Mouse (Mus musculus): ENCODE measurements around the gene Akt3.

Akt3 gene

DNA sequence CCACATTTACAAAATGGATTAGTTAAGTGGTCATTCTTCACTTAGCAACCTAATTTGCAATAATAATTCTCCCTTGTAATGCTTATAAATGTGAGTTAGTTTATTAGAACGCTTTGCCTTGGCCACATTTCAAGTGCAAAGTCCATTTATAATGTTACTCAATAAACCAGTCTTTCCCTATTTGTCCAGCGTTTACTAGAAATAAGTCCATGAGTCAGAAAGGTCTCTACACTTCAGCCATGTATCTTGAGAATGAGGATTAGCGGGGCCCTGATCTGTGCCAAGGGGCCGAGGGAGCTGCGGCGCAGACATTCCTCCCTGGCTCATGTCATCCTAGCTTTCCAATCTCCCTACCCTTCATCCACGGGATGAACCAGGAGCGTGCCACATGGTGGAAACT lies 275.3 kb downstream of the Akt3 start:
- no peak for DNase-seq (ENCODE audit: low read depth)

DNA sequence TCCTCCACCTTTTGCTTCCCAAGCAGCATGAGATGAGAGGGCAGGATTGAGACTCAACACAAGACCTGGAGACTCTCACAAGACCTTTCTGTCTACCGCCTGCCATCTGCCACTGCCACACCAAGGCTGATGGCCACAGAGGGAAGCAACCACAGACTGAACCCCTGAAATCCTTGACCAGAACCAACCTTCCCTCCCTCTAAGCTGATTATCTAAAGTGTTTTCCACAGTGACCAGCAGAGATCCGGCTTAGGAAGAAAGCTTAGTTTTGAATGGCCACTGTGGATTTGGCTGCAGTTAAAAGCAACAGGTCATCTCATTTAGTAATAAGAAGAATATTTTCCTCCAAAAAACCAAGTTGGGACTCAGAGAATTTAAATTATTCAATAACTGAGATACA lies 276.5 kb downstream of the Akt3 start:
- no peak for DNase-seq (ENCODE audit: low read depth)

DNA sequence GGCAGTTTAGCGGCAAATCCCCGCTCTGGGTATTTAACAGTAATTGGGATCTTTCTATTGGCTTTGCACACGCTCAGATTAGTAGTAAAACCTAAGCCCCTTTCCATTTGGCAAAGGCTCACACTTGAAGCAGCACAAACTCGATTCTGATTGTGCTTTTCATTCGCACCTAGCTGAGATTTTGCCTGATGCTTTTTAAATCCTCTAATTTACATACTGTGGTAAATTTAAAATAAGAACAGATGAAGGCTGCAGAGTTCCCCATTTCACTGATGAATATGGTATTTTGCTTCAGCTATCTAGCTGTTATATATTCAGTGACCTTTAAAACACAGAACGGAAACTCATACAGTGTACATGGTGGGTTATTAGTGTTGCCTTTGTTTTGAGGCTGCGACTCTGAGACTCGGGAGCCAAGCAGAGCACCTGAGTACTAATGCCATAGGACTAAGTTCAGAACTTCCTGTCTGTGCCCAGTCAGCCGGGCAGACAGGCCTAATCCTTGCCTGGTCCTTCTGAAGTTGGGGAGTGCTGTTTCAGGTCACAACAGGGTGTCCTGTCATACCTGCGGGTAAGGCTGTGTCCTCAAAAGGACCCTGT lies 277.1 kb downstream of the Akt3 start:
- no peak for DNase-seq (ENCODE audit: low read depth)

DNA sequence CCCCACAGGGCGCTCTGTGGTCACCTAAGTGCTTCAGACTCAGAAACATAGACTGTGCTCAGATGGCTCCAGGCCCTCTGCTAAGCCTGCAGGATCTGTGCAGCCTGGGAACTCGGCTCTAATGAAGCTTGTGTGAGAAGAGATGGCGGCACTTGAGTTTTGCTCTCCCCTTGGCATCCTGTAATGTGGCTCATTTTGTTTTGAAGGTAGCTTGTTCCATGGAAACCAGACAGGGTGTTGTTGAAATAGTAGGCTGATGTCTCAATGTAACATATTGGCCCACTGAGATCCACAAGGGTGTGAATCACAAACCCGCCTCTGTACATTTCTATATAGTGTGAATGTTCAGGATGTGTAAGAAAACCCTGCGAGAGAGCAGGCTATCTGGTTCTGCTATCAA lies 277.9 kb downstream of the Akt3 start:
- no peak for DNase-seq (ENCODE audit: low read depth)

DNA sequence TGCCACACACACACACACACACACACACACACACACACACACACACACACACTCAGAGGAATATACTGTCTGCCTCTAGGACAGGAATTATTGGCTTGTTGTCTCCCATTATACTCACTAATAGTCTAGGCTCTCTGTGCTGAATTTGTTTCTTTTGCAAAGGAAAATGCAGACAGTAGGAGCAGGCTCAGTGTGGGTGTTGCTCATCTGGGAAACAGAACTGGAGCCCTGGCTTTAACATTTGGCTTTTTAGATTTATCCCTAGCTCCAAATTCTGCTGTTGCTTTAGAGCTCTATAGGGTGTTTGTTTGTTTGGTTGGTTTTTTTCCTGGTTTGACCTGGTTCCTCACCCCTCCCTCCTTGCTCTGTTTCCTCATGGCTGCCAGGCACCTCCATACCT lies 278.8 kb downstream of the Akt3 start:
- DNase-seq (ENCODE audit: low read depth), result no peak

DNA sequence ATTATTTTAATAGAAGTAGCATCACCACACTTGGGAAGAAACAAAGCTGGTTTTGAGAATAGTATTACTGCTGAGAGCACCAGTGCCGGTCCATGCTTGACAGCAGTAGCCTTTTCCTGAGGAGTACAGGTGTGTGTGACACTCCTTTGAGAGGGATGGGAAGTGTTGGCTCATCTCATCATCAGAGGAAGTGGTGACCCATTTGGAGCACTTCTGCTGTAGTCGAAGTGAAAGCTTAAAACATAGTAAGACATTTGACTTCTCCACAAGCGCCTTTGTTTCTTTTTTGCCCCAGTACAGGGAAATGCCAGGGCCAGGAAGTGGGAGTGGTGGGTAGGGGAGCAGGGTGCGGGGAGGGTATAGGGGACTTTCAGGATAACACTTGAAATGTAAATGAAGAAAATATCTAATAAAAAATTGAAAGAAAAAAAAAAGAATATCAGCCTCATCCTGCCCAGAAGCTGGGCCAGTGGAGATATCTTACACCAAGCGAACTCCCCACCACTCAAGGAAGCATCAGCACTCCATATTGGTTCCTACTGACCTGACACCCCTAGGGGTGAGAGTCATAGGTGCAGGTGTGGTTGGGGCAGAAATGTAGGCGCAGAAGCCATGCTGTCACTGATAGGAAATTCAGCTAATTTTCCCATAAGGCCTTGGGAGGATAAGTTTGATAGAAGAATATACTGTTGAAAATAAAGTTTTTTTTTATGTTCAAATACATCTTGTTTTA lies 284.5 kb downstream of the Akt3 start:
- DNase-seq (ENCODE audit: low read depth), result no peak

DNA sequence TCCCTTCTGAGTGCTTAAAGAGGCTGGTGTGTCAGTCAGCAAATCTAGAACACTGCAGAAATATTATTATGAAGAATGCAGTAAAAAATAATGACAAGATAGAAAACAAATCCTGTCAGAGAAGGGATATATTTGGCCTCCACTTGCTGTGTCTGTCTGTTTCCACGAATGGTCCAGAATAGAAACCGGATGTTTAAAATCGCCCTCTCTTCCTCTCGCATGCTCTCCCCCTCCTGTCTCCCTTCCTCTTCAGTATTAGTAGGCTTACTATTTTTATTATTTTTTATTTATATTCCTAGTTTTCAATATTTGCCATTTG lies 286.6 kb downstream of the Akt3 start:
- no peak for DNase-seq (ENCODE audit: low read depth)

DNA sequence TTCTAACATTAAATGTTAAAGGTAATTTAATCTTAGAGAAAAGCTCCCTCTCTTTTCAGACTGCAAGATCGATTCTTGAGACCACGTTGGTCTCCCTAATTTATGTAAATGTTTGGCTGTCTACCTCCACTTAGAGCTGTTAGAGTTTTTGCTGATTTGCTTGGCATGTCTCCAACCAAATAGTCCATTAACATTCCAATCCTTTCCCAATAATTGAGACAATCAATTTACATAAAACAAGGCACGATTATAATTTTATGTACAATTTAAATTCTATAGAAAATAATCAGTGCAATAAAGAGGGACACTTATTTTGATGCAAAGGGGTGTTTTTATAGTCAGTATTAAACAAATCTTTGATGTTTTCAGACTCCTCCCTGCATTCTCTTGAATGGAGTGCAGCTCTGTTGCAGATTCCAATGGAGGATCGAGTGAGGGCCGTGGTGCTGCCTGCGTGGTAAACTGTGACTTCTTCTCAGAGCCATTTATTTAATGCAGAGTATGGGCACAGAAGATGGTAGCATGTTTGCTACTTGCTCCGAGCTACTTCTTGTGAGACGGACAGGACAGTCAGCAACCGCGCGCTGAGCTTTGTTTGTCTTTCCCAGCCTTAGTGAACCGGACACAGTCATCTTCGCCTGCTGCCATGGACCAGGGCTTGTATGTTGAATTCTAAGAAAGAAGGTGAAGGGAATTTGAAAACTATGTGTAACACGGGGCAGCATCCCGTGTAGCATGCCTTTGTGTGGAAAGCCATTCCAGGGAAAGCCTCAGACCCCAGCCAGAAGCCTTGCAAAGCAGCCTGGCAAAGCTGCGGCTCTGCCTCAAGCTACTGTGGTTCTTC lies 287.1 kb downstream of the Akt3 start:
- no peak for DNase-seq (ENCODE audit: low read depth)
